ENCODE assay signal across 8 mouse cellular contexts in genomic region chr8:13254019-13254418, GRCm38 (mm10). TPM values are rescaled to one million over a fixed set of nuclear protein-coding genes. Genes with fewer than 3 reads are reported as not detected.
DNase-seq lines count a peak whose midpoint lies in the region; ATAC-seq lines count a peak whose summit lies in the region.

TSS of gene Adprhl1 (minus strand) at chr8:13254162.

- no peak within 1 kb of the TSS for H3K4me3 ChIP-seq in hindbrain, embryonic 15.5 days

- H3K9ac ChIP-seq in hindbrain, embryonic 15.5 days, result no peak within 1 kb of the TSS

- peaks cover 22% of the 10 kb centered on the region for H3K36me3 ChIP-seq in hindbrain, embryonic 15.5 days

- 40% methylated on average over 8 of the region's 8 CpGs for WGBS in hindbrain, embryonic 15.5 days

- H3K9me3 ChIP-seq in hindbrain, embryonic 15.5 days, result no peaks in the 10 kb centered on the region

- no peaks in the 10 kb centered on the region for H3K4me1 ChIP-seq in hindbrain, embryonic 15.5 days (replicated peaks)

- ATAC-seq in hindbrain, embryonic 15.5 days (ENCODE audit: low FRiP score, low read depth), result peak; percentile 56; the same call in 1 of the 2 replicates

- H3K27ac ChIP-seq in hindbrain, embryonic 15.5 days (replicated peaks), result no peak within 1 kb of the TSS

- H3K4me2 ChIP-seq in hindbrain, embryonic 15.5 days, result no peak within 1 kb of the TSS

- H3K27me3 ChIP-seq in hindbrain, embryonic 15.5 days, result no peaks in the 10 kb centered on the region

- peak; percentile 45 for DNase-seq in T-cell, adult 2 months (ENCODE audit: low spot score)
- DNase-seq in cerebellum, postnatal 14 days, result peak; percentile 79 to 89
- peak; percentile 58 to 63 for DNase-seq in frontal cortex, postnatal 25 days (ENCODE audit: low spot score in 2 of 2)
- DNase-seq in layer of hippocampus, postnatal 36 days, result peak; percentile 67 to 75
- DNase-seq in lung, postnatal 4 days, result peak; percentile 75 to 80
- peak; percentile 74 for DNase-seq in right cerebral cortex, adult 18-20 months
- DNase-seq in urinary bladder, adult 2 months (ENCODE audit: low spot score), result peak; percentile 44

RNA-seq across cellular contexts. Expression of gene Adprhl1, which starts in this region (rescaled TPM):
- 0.14 and 0.17 TPM in 2 replicates for polyA plus RNA-seq in hindbrain, embryonic 15.5 days (2015; fragmentation: Nextera tagmentation; extraction: Ambion mirVana)
- total RNA-seq in layer of hippocampus, postnatal 36 days (2021), result 1 to 10 TPM in 1 of 2 experiments, under 1 TPM in 1; 0.27 to 1.3 TPM
- polyA plus RNA-seq in urinary bladder, adult 2 months (2012; rRNA removed), result 0.36 and 0.81 TPM in 2 replicates

Comparison
In these comparisons a context has a peak if more than half of its experiments do, and no peak if none do; other contexts are left out.
1. Peak in ATAC-seq in hindbrain, embryonic 15.5 days; RNA of the gene not detected or under 1 TPM.
2. Peak in DNase-seq in urinary bladder, adult 2 months; RNA of the gene not detected or under 1 TPM.